In the genomic region with DNA sequence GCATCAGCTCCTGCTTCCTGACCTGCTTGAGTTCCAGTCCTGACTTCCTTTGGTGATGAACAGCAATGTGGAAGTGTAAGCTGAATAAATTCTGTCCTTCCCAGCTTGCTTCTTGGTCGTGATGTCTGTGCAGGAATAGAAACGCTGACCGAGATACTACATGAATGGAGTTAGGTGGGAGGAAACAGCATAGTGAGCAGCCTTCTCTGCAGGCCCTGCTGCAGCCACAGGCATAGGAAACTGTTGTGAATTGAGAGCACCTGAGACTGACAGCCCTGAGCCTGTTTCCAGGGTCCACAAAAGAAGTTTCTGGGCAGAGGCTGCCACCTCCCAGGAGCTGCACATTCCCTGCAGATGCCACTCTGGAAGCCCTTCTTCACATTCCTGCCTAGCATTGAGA, we compare ENCODE assay signal across 28 mouse cellular contexts. TPM values are rescaled to one million over a fixed set of nuclear protein-coding genes. Genes with fewer than 3 reads are reported as not detected.
DNase-seq lines count a peak whose midpoint lies in the region; ATAC-seq and TF ChIP-seq lines count a peak whose summit lies in the region.
"Had no signal": no experiment of that assay in that cellular context is flagged by ENCODE, and none has a peak within 500 bp of the region (broad histone marks: within the 10 kb centered on the region; RNA-seq: fewer than 3 reads in every experiment).

No protein-coding gene starts in this region.

- no peaks in the 10 kb centered on the region for H3K27me3 ChIP-seq in heart, embryonic 13.5 days (replicated peaks)
- no peaks in the 10 kb centered on the region for H3K27me3 ChIP-seq in kidney, postnatal 0 days (ENCODE audit: insufficient read depth, low read length)
- H3K27me3 ChIP-seq: CH12.LX; embryonic facial prominence, embryonic 13.5 days; embryonic facial prominence, embryonic 15.5 days; forebrain, embryonic 12.5 days; Patski had no signal

- peak overlapping the region; percentile 3; the same call in 1 of the 2 replicates for H3K27ac ChIP-seq in heart, embryonic 13.5 days (replicated peaks)
- peak overlapping the region; percentile 42; the same call in 1 of the 2 replicates for H3K27ac ChIP-seq in kidney, postnatal 0 days
- H3K27ac ChIP-seq: embryonic facial prominence, embryonic 13.5 days; embryonic facial prominence, embryonic 15.5 days; forebrain, embryonic 10.5 days; forebrain, embryonic 12.5 days had no signal

- TF ChIP-seq CTCF in kidney, postnatal 0 days (IDR thresholded peaks at IDR 0.05; ENCODE audit: low read depth) = no peak

- H3K9me3 ChIP-seq in heart, embryonic 13.5 days = no peaks in the 10 kb centered on the region
- H3K9me3 ChIP-seq in kidney, postnatal 0 days (replicated peaks; ENCODE audit: low read length) = no peaks in the 10 kb centered on the region
- H3K9me3 ChIP-seq: embryonic facial prominence, embryonic 13.5 days; embryonic facial prominence, embryonic 15.5 days; forebrain, embryonic 10.5 days; forebrain, embryonic 12.5 days had no signal

- no peak overlapping the region for H3K4me3 ChIP-seq in heart, embryonic 13.5 days
- H3K4me3 ChIP-seq in kidney, postnatal 0 days (replicated peaks; ENCODE audit: low read depth, low read length) = no peak overlapping the region
- H3K4me3 ChIP-seq: embryonic facial prominence, embryonic 13.5 days; embryonic facial prominence, embryonic 15.5 days; erythroblast, embryonic 14.5 days; forebrain, embryonic 10.5 days; forebrain, embryonic 12.5 days had no signal

- no peaks in the 10 kb centered on the region for H3K36me3 ChIP-seq in heart, embryonic 13.5 days
- H3K36me3 ChIP-seq in kidney, postnatal 0 days (ENCODE audit: insufficient read depth, low read length) = no peaks in the 10 kb centered on the region
- H3K36me3 ChIP-seq: embryonic facial prominence, embryonic 13.5 days; embryonic facial prominence, embryonic 15.5 days; forebrain, embryonic 10.5 days; forebrain, embryonic 12.5 days; G1E had no signal

- DNase-seq in frontal cortex, postnatal 14 days (ENCODE audit: low spot score in 2 of 2) = no peak
- DNase-seq in heart, adult 9 months (ENCODE audit: low spot score in 2 of 2) = no peak
- no peak for DNase-seq in kidney, postnatal 0 days (ENCODE audit: low spot score)
- DNase-seq in kidney, postnatal 10 days = no peak
- DNase-seq: adrenal gland, adult 8-10 months; adrenal gland, postnatal 14 days; B cell, adult 2 months; cerebellum, adult 11 months; cerebellum, adult 18-20 months; cerebellum, adult 8-10 months; cerebellum, adult 9-11 months; cerebellum, postnatal 14 days; cerebellum, postnatal 36 days; embryo, embryonic 11 days had no signal

- peak; percentile 87; the same call in 1 of the 2 replicates for ATAC-seq in frontal cortex, adult (ENCODE audit: low TSS enrichment)
- no peak for ATAC-seq in heart, embryonic 13.5 days (ENCODE audit: extremely low read depth, insufficient number of reproducible peaks, low FRiP score, low TSS enrichment)
- no peak for ATAC-seq in kidney, postnatal 0 days (replicated peaks; ENCODE audit: low FRiP score, low read depth)
- ATAC-seq: activated CD4-positive, CD25-positive, alpha-beta regulatory T cell, adult 4 months; CD4-positive, CD25-positive, alpha-beta regulatory T cell, adult 4 months; forebrain, embryonic 14.5 days; forebrain, embryonic 16.5 days; Patski had no signal

- H3K4me1 ChIP-seq in heart, embryonic 13.5 days = peaks cover 31% of the 10 kb centered on the region
- H3K4me1 ChIP-seq in kidney, postnatal 0 days (replicated peaks; ENCODE audit: insufficient read depth, low read length) = 0 out of 2 replicates have a peak, but pooled peaks cover 4% of the 10 kb centered on the region
- H3K4me1 ChIP-seq: forebrain, embryonic 12.5 days had no signal

- WGBS in heart, embryonic 13.5 days = 72% methylated on average over 3 of the region's 3 CpGs
- 90% methylated on average over 3 of the region's 3 CpGs for WGBS in kidney, postnatal 0 days

- H3K4me2 ChIP-seq in heart, embryonic 13.5 days = no peak overlapping the region
- H3K4me2 ChIP-seq in kidney, postnatal 0 days (ENCODE audit: low read length) = no peak overlapping the region
- H3K4me2 ChIP-seq: embryonic facial prominence, embryonic 13.5 days; embryonic facial prominence, embryonic 15.5 days; forebrain, embryonic 12.5 days had no signal

- H3K9ac ChIP-seq in heart, embryonic 13.5 days = no peak overlapping the region
- no peak overlapping the region for H3K9ac ChIP-seq in kidney, postnatal 0 days (ENCODE audit: low read depth, low read length)
- H3K9ac ChIP-seq: embryonic facial prominence, embryonic 13.5 days; embryonic facial prominence, embryonic 15.5 days; forebrain, embryonic 12.5 days had no signal

RNA-seq across cellular contexts. Expression of a gene that starts 2.7 kb away (rescaled TPM):
- polyA plus RNA-seq in heart, embryonic 13.5 days (2015; fragmentation: Nextera tagmentation; extraction: Ambion mirVana) = 0.04 and 0.08 TPM in 2 replicates
- polyA plus RNA-seq in kidney, postnatal 0 days (2015; fragmentation: Nextera tagmentation; extraction: Ambion mirVana) = 23.5 and 26.5 TPM in 2 replicates
- polyA plus RNA-seq: erythroblast, embryonic 14.5 days; G1E had no signal

RNA-seq across cellular contexts. Expression of a gene that starts 40.2 kb away (rescaled TPM):
- 5.5 and 6.4 TPM in 2 replicates for polyA plus RNA-seq in heart, embryonic 13.5 days (2015; fragmentation: Nextera tagmentation; extraction: Ambion mirVana)
- 2.9 and 3.6 TPM in 2 replicates for polyA plus RNA-seq in kidney, postnatal 0 days (2015; fragmentation: Nextera tagmentation; extraction: Ambion mirVana)
- polyA plus RNA-seq: G1E had no signal

Comparison
In these comparisons a context has a peak if more than half of its experiments do, and no peak if none do; other contexts are left out.
1. RNA of a gene that starts 2.7 kb away (polyA plus RNA-seq): 23.5 to 26.5 TPM in kidney, postnatal 0 days; 0.04 to 0.08 TPM in heart, embryonic 13.5 days; every median in the first group is over 10 times any median in the second.